15 mouse cellular contexts compared by ENCODE assay signal in the genomic region with DNA sequence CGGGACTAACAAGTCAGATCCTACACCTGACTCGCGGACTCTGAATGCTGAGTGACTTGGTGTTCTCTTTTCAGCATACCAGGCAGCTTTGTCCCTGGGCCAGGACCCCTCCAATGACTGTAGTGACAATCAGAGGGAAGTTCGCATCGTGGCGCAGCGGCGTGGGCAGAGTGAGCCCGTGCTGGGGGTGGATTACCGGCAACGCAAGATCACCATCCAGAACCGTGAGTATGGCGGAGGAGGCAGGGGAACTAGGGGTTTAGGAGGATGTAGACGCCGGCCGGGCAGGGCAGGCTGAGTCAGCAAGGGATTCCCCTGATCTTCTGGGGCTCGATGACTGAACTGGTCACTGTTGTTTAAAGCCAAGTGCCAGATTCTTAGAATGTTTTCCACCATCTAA. TPM values are rescaled to one million over a fixed set of nuclear protein-coding genes. Genes with fewer than 3 reads are reported as not detected.
A peak's percentile ranks its signal among the peaks of the same experiment; 100 is the strongest.
DNase-seq lines count a peak whose midpoint lies in the region; ATAC-seq and TF ChIP-seq lines count a peak whose summit lies in the region.
"Had no signal": no experiment of that assay in that cellular context is flagged by ENCODE, and none has a peak within 500 bp of the region (broad histone marks: within the 10 kb centered on the region; RNA-seq: fewer than 3 reads in every experiment).

No protein-coding gene starts in this region.

- no peak overlapping the region for H3K4me3 ChIP-seq in gastrocnemius, adult 2 months
- H3K4me3 ChIP-seq: limb, embryonic 15.5 days; lung, embryonic 15.5 days had no signal

- DNase-seq in thymus, postnatal 25 days: peak; percentile 4
- no peak for DNase-seq in thymus, adult 18-20 months
- no peak for DNase-seq in gastrocnemius, postnatal 25 days
- DNase-seq in gastrocnemius, adult 2 months: no peak
- DNase-seq in kidney, postnatal 4 days: no peak
- DNase-seq: cerebellum, adult 11-12 months; heart, postnatal 14 days; retina, postnatal 1 day had no signal

- no peak for TF ChIP-seq CTCF in gastrocnemius, adult 2 months (IDR thresholded peaks at IDR 0.05)

- intact Hi-C loops in gastrocnemius, adult 2 months (cut with DNase I): no loop called here

- no peak overlapping the region for H3K27ac ChIP-seq in gastrocnemius, adult 2 months
- H3K27ac ChIP-seq: limb, embryonic 15.5 days; lung, embryonic 15.5 days had no signal

- ATAC-seq in activated CD4-positive, CD25-positive, alpha-beta regulatory T cell, adult 4 months: peak; percentile 88
- ATAC-seq in monocyte, adult 5-6 weeks (replicated peaks; ENCODE audit: insufficient number of reproducible peaks, low FRiP score, low TSS enrichment, poor library complexity, severe bottlenecking): peak; percentile 76
- no peak for ATAC-seq in erythroid progenitor cell, adult 5-6 weeks (replicated peaks; ENCODE audit: low FRiP score, poor library complexity, severe bottlenecking)
- ATAC-seq: forebrain, embryonic 16.5 days had no signal

RNA-seq across cellular contexts. Expression of gene Ildr1, which starts 15.6 kb away (rescaled TPM):
- 1 to 10 TPM; 6.1 to 7.3 TPM for polyA plus RNA-seq in activated CD4-positive, CD25-positive, alpha-beta regulatory T cell, adult 4 months (2017; shearing (Covaris generic))
- 2.0 to 2.3 TPM in 2 of 3 replicates, not detected in the other for total RNA-seq in monocyte, adult 5-6 weeks (2017)
- under 1 TPM in 1 of 2 experiments, not detected in 1; 0.08 TPM for total RNA-seq in gastrocnemius, postnatal 25 days (2021)
- under 1 TPM in 1 of 2 experiments, not detected in 1; 0.14 TPM for total RNA-seq in gastrocnemius, adult 2 months (2021)
- not detected in 2 replicates for total RNA-seq in erythroid progenitor cell, adult 5-6 weeks (2015; ENCODE audit: low replicate concordance)
- total RNA-seq in erythroid progenitor cell, adult 5-6 weeks (2017; ENCODE audit: low replicate concordance): not detected in 2 replicates
- polyA plus RNA-seq: neural tube, embryonic 11.5 days had no signal

RNA-seq across cellular contexts. Expression of gene Cd86, which starts 43.5 kb away (rescaled TPM):
- polyA plus RNA-seq in activated CD4-positive, CD25-positive, alpha-beta regulatory T cell, adult 4 months (2017; shearing (Covaris generic)): 10 to 100 TPM; 45.6 to 47.4 TPM
- 63.3 to 72.4 TPM (median 72.1 TPM) in 3 replicates for total RNA-seq in monocyte, adult 5-6 weeks (2017)
- under 1 TPM; 0.51 to 0.91 TPM for total RNA-seq in gastrocnemius, postnatal 25 days (2021)
- total RNA-seq in gastrocnemius, adult 2 months (2021): under 1 TPM; 0.13 to 0.17 TPM
- 7.1 and 15.9 TPM in 2 replicates for total RNA-seq in erythroid progenitor cell, adult 5-6 weeks (2015; ENCODE audit: low replicate concordance)
- total RNA-seq in erythroid progenitor cell, adult 5-6 weeks (2017; ENCODE audit: low replicate concordance): 4.5 and 19.1 TPM in 2 replicates
